Mouse (Mus musculus) embryonic fibroblast, embryonic 13.5 days (primary cell): ENCODE data around the gene AC124502.3.

ENCODE experiments used
- CTCF ChIP-seq: IDR thresholded peaks from 2 replicates; pipeline ENCODE4 v1.5.1; 2011; ENCODE audit warnings: mild to moderate bottlenecking, control low read depth, low read length, moderate library complexity, borderline replicate concordance; ENCODE audit not compliant: insufficient read depth
- POLR2A ChIP-seq: IDR thresholded peaks from 2 replicates; pipeline ENCODE4 v1.6.1; 2011; ENCODE audit warnings: low read depth, mild to moderate bottlenecking, control low read depth, low read length, moderate library complexity

DNA sequence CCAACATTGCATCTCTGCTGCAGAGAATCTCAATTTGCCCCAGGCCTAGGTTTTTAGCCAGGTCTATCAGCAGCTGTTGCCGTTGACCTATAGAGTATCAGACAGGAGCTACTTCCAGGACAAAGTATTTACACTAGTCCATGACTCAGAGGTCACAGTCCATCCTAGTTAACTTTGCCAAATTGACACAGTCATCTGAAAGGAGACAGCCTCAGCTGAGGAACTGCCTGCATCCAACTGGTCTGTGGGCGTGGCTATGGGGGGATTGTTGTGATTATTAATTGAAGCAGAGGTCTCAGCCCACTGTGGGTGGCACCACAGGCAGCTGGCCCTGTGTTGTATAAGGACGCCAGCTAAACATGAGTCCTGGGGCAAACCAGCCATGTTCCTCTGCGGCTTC lies 33.8 kb upstream of the AC124502.3 start:
- TF ChIP-seq CTCF (no peak), POLR2A (no peak)
